Mouse (Mus musculus) liver, embryonic 14.5 days (tissue): ENCODE data around the gene Nme4. TPM values are rescaled to one million over a fixed set of nuclear protein-coding genes. Genes with fewer than 3 reads are reported as not detected.

ENCODE experiments used
- ATAC-seq: fragments of 200-750 bp; cut with Nextera tagmentation; 2 replicates; pipeline ENCODE4 v1.8.0; 2017; ENCODE audit warnings: moderate number of reproducible peaks, mild to moderate bottlenecking, moderate library complexity; ENCODE audit not compliant: insufficient read depth
- DNase-seq, 3 experiments: peaks; one replicate each; pipeline ENCODE4 v3.0.0-alpha.2; 2012 to 2013; ENCODE audit warnings: low read depth in 3 of 3, low spot score in 3 of 3
- H3K27ac ChIP-seq: fragments of 300-500 bp; sonication (generic); 2 replicates; pipeline ENCODE4 v1.5.1; 2014; ENCODE audit warnings: moderate library complexity, mild to moderate bottlenecking, control low read depth, inconsistent platforms
- H3K27me3 ChIP-seq: fragments of 300-500 bp; sonication (generic); 2 replicates; pipeline ENCODE4 v1.6.1; 2014; ENCODE audit warnings: mild to moderate bottlenecking, low read length, moderate library complexity; ENCODE audit not compliant: control insufficient read depth, insufficient read depth
- H3K36me3 ChIP-seq: fragments of 300-500 bp; sonication (generic); replicated peaks from 2 replicates; pipeline ENCODE4 v1.6.1; 2014; ENCODE audit warnings: low read depth; ENCODE audit not compliant: control insufficient read depth, insufficient read depth
- H3K4me1 ChIP-seq, 2 experiments: fragments of 200-500 bp in 1 of 2; fragments of 300-500 bp in 1 of 2; sonication (generic) in 1 of 2; replicated peaks; 2 replicates each; pipeline ENCODE4 v1.6.1; 2012 to 2014; ENCODE audit warnings: antibody characterized with exemption in 1 of 2, inconsistent platforms in 1 of 2, low read length in 1 of 2; ENCODE audit not compliant: control insufficient read depth in 2 of 2, insufficient read depth in 2 of 2
- H3K4me2 ChIP-seq: fragments of 300-500 bp; sonication (generic); 2 replicates; pipeline ENCODE4 v1.6.1; 2014; ENCODE audit warnings: low read depth, mild to moderate bottlenecking, control low read depth, moderate library complexity
- H3K4me3 ChIP-seq, 2 experiments: fragments of 200-500 bp in 1 of 2; fragments of 300-500 bp in 1 of 2; sonication (generic) in 1 of 2; 2 replicates each; pipeline ENCODE4 v1.5.1; 2012 to 2014; ENCODE audit warnings: low read depth in 2 of 2, low read length in 2 of 2, mild to moderate bottlenecking in 2 of 2, control low read depth in 1 of 2, inconsistent platforms in 1 of 2, moderate library complexity in 1 of 2; ENCODE audit not compliant: insufficient read depth in 1 of 2
- H3K9ac ChIP-seq: fragments of 300-500 bp; sonication (generic); replicated peaks from 2 replicates; pipeline ENCODE4 v1.6.1; 2014; ENCODE audit warnings: mild to moderate bottlenecking, control low read depth, moderate library complexity
- H3K9me3 ChIP-seq: fragments of 300-500 bp; sonication (generic); 2 replicates; pipeline ENCODE4 v1.6.1; 2016; ENCODE audit warnings: low read length, mixed read lengths; ENCODE audit not compliant: control insufficient read depth
- CTCF ChIP-seq: IDR thresholded peaks from 2 replicates; pipeline ENCODE4 v1.5.1; 2016; ENCODE audit warnings: antibody characterized with exemption, low read depth, control low read depth
- EP300 ChIP-seq: IDR thresholded peaks from 2 replicates; pipeline ENCODE4 v1.6.1; 2016; ENCODE audit warnings: antibody characterized with exemption, low read depth
- WGBS: fragments of 180-500 bp; shearing (Covaris S2); extraction: QIAGEN DNeasy Blood & Tissue Kit; methylation state at CpG from one replicate; pipeline ENCODE4 v1.1.7; 2014; ENCODE audit not compliant: insufficient replicate concordance; 5-methylcytosine and 5-hydroxymethylcytosine counted together
- polyA plus RNA-seq, 2 experiments: library from polyadenylated mRNA; depleted of rRNA in 1 of 2; stranded (reverse) in 1 of 2; unstranded in 1 of 2; fragments of >200 nt; fragmentation: Nextera tagmentation in 1 of 2; extraction: Ambion mirVana in 1 of 2; gene quantifications; 2 replicates each; pipeline versions ENCODE4 v1.2.1 to v1.2.3; 2012 to 2014

Nme4 gene
- polyA plus RNA-seq, 2 experiments: 45.1 to 52.2 TPM

DNA sequence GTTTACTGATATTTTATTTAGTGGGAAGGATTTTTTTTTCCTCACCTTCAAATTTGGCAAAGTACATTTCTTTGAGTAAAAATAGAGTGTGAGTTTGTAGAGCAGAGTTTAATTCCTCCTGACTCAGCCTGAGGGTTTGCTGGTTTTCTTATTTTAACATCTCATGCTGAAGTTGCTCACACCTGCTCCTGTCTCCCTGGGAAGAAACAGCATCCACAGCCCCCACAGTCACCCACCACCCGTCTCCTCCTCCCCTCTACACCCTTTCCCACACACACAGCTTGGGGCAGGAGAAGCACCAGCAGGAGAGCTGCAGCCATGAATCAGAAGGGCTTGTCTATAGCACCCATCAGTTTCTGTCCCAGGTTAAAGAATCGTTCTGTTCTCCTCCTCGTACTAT is 20.2 kb downstream of the Nme4 start:
- no peak overlapping the region for H3K27ac ChIP-seq
- H3K4me1 ChIP-seq: no peaks in the 10 kb centered on the region
- DNase-seq (no peak), ATAC-seq (no peak)
- TF ChIP-seq EP300 (no peak), CTCF (no peak)
- peaks cover 5% of the 10 kb centered on the region for H3K27me3 ChIP-seq
- H3K9me3 ChIP-seq: no peaks in the 10 kb centered on the region
- H3K9ac ChIP-seq: no peak overlapping the region
- WGBS: 54% methylated on average over 3 of the region's 3 CpGs
- H3K4me3 ChIP-seq: no peak overlapping the region
- no peaks in the 10 kb centered on the region for H3K36me3 ChIP-seq
- no peak overlapping the region for H3K4me2 ChIP-seq

DNA sequence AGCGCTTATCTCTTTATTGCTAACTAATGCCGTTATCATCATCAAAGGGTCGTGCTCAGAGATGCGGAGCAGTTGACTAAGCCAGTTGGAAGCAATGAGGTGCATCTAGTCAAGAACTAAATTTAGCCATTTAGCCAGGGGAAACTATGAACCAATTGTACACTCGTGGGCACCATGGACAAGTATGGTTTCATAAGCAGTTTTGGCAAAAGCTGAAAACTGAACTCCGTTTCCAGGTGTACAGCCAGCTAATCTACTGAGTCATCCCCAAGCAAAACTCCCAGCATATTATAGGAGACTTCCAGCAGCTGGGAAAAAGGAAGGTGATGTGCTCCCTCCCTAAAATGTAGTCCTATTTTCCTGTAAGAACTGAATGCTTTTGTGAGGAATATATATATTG is 25.3 kb downstream of the Nme4 start:
- no peak for DNase-seq
- TF ChIP-seq EP300 (no peak), CTCF (no peak)
- Histone ChIP-seq H3K36me3 (no peaks in the 10 kb centered on the region), H3K9me3 (no peaks in the 10 kb centered on the region), H3K27ac (no peak overlapping the region), H3K4me3 (peak overlapping the region; percentile 65 to 79), H3K9ac (no peak overlapping the region), H3K4me1 (peaks cover 0 to 6% of the 10 kb centered on the region in 2 experiments; a peak in 2 of 4 replicates), H3K4me2 (peak overlapping the region; percentile 73), H3K27me3 (peaks cover 41% of the 10 kb centered on the region)
- no peak for ATAC-seq
- WGBS: 20% methylated on average over 6 of the region's 6 CpGs

DNA sequence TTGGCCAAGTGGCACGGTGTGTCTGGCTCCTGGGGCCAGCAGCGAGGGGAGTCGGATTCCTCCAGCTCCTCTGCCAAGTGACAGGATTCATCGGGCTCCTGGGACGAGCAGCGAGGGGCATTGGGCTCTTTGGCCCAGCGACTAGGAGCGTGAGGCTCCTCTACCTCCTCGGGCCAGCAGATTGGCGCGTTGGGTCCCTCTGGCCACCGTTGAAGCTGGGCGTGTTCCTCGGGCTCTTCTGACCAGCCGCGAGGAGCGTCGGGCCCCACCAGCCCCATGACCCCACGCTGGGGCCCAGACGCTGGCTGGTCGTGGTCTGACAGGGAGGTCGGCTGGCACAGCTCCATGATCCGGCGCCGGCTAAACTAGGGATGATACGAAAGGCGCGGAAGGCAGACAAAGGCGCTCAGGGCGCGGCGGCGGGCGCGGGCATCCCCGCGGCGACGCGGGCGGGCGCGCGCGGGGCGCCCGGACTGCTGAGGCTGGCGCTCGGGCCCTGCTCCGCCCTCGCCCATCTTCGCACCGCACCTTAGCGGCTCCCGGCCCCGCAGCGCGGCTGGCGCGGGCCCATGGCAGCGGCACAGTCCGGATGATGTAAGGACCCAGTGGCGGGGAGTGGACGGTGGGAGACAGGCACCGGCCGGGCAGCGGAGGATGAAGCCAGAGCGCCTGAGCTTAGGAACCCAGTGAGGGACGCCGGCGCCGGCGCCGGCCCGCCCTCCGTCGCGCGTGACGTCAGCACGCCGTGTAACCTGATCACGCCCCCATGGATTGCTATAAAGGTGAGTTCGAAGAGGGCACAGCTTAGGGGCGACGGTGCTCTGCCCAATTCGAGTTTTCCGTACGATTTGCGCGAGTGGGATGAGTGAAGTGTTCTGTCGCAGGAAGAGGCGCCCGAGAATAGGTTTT is 26.3 kb downstream of the Nme4 start, which contains the start of gene Rab11fip3:
TSS of gene Rab11fip3 (minus strand) at position 725 of the 909 bp plus-strand sequence.
- Histone ChIP-seq H3K27ac (no peak within 1 kb of the TSS), H3K27me3 (peaks cover 41% of the 10 kb centered on the region), H3K4me3 (peak within 1 kb of the TSS; percentile 65 to 79), H3K9ac (0 out of 2 replicates have a peak within 1 kb of the TSS, but pooled peaks have one; percentile 6), H3K4me2 (peak within 1 kb of the TSS; percentile 73), H3K4me1 (peaks cover 0 to 6% of the 10 kb centered on the region in 2 experiments; a peak in 2 of 4 replicates), H3K9me3 (no peaks in the 10 kb centered on the region), H3K36me3 (no peaks in the 10 kb centered on the region)
- DNase-seq (peak; percentile 43 to 65 (median 56)), ATAC-seq (peak; percentile 81)
- TF ChIP-seq CTCF: no peak
- TF ChIP-seq EP300: no peak
- WGBS: under 1% methylated on average over 94 of the region's 94 CpGs

DNA sequence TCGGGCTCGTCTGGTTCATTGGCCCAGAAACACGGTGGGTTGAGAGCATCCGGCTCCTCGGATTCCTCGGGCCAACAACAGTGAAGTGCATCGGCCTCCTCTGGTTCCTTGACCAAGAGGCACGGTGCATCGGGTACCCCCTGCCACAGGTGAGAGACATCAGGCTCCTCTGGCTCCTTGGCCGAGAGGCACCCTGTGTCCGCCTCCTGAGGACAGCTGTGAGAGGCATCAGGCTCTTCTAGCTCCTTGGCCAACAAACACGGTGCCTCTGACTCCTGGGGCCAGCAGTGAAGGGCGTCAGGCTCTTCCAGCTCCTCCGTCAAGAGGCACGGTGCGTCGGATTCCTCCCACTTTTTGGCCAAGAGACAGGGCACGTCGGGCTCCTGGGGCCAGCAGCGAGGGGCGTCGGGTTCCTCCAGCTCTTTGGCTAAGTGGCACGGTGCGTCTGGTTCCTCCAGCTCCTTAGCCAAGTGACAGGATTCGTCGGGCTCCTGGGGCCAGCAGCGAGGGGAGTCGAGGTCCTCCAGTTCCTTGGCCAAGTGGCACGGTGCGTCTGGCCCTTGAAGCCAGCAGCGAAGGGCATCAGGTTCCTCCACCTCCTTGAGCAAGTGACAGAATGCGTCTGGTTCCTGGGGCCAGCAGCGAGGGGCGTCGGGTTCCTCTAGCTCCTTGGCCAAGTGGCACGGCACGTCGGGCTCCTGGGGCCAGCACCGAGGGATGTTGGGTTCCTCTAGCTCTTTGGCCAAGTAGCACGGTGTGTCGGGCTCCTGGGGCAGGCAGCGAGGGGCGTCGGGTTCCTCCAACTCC is 27.2 kb downstream of the Nme4 start:
- Histone ChIP-seq H3K27ac (no peak overlapping the region), H3K4me2 (peak overlapping the region; percentile 73), H3K27me3 (peaks cover 41% of the 10 kb centered on the region), H3K9me3 (no peaks in the 10 kb centered on the region), H3K36me3 (no peaks in the 10 kb centered on the region), H3K9ac (no peak overlapping the region), H3K4me1 (peaks cover 0 to 6% of the 10 kb centered on the region in 2 experiments; a peak in 2 of 4 replicates), H3K4me3 (peak overlapping the region; percentile 65 to 79)
- TF ChIP-seq EP300 (no peak), CTCF (no peak)
- ATAC-seq (no peak), DNase-seq (no peak)
- 5% methylated on average over 44 of the region's 44 CpGs for WGBS
